Mouse (Mus musculus): Measurements from ENCODE around the gene Sept9.

- TF ChIP-seq POLR2A (IDR thresholded peaks at IDR 0.05; ENCODE audit: borderline replicate concordance, insufficient read depth, low read length) (no peak), CTCF (IDR thresholded peaks at IDR 0.05; ENCODE audit: borderline replicate concordance, insufficient read depth, low read depth, low read length) (no peak)
These were observed 3.8 kb upstream of the Sept9 start for GRCm38 (mm10) chr11:117195616-117196015.

All from cerebellum, adult 2 months (tissue).